Mouse (Mus musculus) layer of hippocampus, adult 18-20 months (tissue): ENCODE results near the gene Zp2. TPM values are rescaled to one million over a fixed set of nuclear protein-coding genes. Genes with fewer than 3 reads are reported as not detected.

ENCODE experiments used
- DNase-seq, 2 experiments: peaks; one replicate each; pipeline ENCODE4 v3.0.0; 2022; ENCODE audit warnings: low spot score in 2 of 2
- long read RNA-seq: library from polyadenylated mRNA; stranded (forward); transcript quantifications from one replicate; pipeline ENCODE4 v2.0.0, GENCODE M21; 2021
- total RNA-seq, 2 experiments: library from RNA; stranded (reverse); gene quantifications; 2 replicates each; pipeline ENCODE4 v1.2.3; 2021

Gene Zp2
- total RNA-seq = under 1 TPM in 1 of 2 experiments, not detected in 1; 0.13 TPM
- long read RNA-seq = 0 reads

DNA sequence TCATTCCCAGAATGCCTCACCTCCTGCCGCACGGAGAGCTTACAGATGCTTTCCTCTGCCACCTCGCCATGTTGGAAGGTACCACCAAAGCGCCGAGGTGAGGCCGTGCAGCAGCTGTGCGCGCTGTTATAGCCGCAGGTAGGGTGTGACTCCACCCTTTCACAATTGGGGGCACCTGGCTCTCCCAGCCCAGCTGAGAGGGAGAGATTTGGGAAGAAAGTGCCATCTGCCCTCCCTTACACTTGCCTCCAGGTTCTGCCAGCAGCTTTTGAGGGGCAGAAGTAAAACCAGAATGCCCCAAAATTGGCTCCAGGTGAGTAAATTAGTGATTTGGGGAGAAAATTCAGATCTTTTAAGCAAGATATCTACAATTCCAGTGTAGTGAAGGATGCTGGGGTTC lies at the start of gene Zp2:
TSS of gene Zp2 (minus strand) at position 101 of the 400 bp plus-strand sequence.
- DNase-seq = no peak

DNA sequence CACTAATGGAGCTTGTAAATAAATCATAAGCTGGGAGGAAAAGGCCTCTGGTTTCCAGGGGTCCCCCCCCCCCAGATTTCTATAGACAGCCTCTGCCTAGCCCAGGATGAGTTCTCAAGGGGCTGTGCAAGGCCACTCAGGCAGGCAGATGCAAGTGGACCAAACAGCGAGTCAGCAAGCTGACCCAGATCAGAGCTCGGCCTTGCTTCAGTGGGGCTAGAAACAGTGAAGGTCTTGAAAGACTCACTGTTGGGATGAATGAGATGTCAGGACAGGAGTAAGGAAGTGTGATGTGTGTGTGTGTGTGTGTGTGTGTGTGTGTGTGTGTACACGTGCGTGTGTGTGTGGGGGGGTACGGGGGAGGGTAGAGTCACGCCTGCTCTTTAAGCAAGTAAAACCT lies 47.7 kb upstream of the Zp2 start:
- no peak for DNase-seq

DNA sequence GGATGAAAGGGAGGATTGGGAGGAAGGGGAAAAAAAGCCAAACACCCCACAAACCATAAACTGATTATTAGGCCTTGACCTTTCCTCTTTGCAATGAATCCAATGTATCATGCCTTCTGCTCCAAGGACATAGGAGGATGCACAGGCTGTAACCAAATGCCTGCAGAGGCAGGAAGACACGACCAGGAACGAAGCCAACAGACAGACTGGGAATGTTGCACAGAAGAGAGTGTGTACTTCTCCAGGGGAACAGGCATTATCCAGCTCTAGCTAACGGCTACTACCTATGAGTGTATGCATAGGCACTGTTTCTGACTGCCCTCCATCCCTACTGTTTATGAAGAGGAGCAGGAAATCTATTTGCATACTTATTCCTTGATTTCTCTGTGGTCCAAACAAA lies 47.1 kb upstream of the Zp2 start:
- peak in 1 of 2 experiments; percentile 54 for DNase-seq

DNA sequence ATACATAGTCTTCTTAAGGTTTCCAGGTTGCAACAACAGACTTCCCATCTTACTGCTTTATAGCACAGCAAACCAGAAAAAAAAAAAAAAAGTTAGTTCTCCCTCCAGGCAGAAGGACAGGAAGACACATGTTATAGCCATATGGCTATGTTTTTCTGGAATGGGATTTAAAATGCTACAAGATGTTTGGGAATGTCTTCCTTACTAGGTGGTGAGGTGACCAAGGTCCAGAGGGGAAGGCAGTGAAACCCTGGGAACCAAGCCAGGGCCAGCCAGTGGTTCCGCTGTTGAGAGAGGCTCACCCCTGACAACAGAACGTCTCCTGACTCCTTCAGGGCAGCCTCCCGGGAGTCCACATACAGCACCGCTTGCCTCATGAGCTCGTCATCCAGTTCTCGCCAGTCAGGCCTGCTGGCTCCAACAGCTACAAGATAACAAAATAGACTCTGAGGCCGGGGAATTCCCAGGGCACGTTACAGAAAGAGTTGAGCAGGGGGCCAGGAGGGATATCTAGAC lies 45.1 kb upstream of the Zp2 start:
- no peak for DNase-seq

DNA sequence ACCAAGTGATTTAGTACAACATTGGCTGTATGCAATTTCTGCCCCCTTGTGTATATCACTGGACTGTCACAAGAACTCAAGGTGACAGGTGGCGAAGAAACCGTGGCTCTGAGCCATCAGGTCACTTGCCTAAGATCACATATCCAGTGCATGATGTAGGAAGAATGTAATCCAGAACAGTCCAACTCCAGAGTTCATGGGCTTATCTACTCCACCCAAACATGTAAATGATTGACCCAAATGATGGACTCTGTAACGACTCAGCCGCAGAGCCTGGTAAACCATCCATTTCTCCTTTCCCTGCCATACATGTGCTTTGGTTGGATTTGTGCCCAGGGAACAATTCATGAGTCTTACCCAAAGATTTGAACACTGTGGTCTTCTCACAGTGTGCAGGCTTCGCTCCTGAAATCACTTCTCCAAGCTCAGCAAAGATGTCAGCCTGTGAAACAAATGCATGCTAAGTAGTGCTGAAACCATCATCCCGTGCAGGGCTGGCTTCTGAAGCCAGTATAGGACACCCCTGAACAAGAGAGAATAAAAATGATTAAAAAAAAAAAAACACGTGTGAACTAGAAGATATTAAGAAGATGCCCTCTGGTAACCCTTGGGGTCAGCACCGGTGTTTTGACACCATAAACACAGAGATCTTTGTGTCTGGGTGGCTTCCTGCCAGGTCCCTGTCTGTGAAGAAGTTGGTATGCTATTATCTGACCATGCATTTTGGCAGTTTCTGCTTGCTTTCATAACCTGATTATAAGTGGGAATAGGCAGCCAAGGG lies 44.5 kb upstream of the Zp2 start:
- DNase-seq = no peak

DNA sequence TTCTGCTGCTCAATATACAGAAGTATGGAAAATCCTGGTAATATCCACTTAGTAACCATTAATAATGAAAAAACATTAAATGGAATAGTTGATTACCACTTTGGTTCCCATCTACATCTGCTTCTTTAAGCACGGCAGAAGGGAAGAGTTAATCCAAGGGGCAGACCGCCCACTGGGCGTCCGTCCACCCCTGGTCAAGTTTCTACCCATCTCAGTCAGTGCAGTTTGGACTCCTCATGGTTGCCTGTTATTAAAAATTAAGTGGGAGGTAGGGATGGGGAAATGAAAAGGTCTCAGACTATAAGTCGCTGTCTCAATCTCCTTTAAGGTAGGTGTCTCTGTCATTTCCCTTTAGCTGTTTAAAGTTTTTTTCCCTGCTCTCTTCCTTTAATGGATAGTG lies 43.9 kb upstream of the Zp2 start:
- DNase-seq = no peak

DNA sequence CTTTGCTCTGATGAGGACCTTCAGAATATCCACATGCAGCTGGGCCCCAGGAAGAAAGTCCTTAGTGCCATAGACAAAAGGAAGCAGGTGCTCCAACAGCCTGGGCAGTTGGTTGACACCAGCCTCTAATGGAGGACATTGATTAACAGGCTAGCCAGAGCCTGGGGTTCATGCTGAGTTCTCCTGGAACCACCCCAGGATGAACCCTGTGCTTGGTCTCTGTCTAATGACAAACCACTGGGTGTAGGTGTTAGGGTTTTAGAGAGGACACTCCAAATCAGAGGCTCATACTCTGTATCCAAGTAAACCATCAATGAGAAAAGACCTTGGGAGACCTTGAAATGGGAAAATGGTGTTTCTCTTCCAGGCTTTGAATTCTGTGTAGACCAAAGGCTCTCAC lies 37.8 kb upstream of the Zp2 start:
- DNase-seq = no peak

DNA sequence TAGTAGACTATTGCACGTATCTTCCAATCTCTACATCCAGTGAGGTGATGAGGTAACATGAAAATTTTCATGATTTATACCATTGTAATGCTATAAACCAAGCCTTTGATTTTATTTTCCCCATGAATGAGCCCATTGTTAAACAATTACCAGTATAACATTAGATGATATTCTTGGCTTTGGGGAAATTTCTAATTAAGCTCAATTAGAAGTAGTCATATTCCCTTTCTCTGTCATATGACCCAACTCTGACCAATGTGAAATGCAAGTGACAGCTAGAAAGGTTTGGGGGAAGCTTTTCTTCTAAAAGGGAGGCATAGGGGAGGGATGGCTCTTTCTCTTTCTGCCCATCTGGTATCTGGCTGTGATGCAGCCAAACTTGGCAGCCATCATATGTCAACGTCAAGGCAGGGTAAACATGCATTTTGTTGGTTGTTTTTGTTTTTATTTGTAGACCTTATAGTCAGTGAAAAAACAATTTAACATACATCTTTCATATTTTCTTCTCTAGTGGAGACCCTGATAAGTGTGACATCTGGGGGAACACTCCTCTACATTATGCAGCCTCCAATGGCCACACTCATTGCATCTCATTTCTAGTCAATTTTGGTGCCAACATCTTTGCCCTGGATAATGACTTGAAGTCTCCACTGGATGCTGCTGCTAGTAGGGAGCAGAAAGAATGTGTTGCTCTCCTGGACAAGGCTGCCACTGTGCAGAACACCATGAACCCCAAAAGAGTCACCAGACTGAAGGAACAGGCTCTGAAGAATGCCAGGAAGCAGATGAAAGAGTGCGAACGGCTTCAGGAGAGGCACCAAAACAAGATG lies 36.5 kb upstream of the Zp2 start:
- no peak for DNase-seq

DNA sequence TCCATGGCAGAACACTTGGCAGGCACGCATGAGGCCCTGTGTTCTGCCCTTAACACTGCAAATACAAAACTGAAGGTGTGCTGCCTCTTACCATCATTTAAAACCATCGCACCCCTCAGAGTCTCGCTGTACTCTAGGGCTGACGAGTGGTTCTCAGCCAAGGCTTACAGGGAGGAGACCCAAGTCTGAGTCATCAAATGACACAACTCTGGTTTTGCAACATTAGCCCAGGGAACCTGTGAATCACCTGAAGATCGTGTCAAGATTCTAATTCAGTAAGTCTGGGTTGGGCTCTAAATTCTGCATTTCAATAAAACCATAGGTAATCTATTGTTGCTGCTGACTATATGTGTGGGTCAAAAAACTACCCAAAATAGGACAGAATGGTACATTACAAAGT lies 35.5 kb upstream of the Zp2 start:
- DNase-seq = no peak

DNA sequence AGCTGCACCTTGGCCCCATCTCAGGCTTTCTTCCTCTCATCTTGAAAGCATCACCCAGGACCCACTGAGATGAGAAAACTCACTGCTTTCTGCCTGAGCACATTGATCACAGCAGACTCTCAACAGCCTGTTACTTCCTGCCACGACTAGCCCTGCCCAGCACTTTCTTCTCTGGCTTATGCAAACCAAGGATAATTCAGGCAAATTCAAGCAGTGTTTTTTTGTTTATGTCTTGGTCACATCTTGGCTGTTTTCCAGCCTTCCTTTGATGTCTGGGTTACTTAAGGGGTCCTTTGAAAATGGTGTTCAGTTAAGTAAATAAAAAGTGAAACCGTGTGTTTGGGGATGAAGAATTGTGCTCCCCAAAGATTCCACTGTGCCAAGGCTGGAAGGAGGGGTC lies 33.8 kb upstream of the Zp2 start:
- no peak for DNase-seq

DNA sequence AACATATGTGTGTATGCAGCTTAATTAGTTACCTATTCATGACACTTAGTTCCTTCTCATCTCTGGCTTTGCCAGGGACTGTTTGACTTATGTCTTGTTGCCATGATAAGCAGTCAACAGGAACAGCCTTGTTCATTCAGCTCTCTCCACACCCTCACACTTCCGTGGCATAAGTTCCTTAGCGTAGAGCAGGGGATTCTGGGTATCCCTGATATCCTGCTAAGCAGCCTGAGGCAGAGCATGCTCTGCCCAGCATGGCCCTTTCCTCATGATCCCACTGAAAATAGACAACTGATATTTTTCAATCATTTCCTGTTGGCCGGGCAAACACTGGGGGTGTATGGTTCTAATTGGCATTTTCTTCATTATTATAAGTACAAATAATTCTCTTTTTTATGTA lies 32.5 kb upstream of the Zp2 start:
- DNase-seq = no peak

DNA sequence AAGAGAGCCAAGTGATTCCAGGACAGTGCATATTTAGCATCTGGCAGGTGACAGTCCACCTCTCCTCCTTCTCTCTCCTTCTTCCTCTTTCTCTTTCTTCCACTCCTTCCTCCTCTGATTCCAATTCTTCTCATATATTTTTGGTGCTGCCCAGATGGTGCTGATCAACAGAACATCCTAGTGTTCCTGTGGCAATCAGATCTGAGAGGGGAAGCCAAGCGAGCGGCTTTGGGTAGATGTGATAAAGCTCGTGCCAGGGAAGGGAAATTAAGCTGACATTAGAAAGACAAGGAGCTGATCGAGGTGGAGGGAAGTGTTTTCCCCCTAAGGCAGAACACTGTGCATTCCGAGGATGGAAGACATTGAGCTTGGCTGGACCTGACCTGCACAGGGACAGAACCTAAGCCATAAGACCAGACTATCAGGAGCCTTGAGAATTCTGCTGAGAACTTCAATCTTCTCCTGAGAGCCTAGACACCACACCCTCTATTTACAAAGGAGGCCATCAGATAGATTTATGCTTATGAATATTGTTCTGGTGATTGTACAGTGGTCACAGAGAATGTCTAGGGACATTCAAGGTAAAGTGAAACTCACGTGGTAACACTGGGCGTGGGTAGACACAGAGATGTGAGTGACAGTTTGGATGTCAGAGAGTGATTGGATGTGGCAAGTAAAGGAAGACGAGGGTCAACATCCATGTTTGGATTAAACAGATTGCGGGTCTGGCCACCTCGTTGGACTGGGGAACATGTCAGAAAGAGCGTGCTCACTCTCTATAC lies 29.8 kb upstream of the Zp2 start:
- peak in 1 of 2 experiments; percentile 56 for DNase-seq

DNA sequence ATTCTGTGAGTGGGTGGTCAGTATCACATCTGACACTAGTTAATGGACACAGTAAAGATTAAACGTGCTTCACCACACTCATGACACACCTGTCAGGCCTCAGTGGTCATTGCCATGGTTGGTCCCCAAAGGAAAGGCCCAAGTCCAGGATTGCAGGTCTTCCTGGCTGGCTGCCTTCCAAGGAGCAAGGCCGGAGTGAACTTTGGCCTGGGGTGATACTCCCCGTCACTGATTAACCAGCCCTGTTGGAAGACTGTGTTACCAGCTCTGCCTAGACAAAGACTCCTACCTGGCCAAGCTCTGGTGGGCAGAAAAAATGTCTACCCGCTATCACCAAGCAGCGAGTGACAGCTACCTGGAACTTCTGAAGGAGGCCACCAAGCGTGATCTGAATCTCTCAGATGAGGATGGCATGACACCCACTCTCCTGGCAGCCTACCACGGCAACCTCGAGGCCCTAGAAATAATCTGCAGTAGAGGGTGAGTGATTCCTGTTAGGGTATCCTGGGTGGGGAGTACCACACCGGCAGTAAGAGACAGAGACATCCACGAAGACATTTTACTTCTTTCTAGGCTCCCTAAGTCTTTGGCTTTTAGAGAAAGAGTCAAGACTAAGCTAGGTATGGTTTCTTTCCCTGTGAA lies 28.6 kb upstream of the Zp2 start, which contains the start of gene Anks4b:
TSS of gene Anks4b (plus strand) at position 256 of the 642 bp plus-strand sequence.
- no peak for DNase-seq

DNA sequence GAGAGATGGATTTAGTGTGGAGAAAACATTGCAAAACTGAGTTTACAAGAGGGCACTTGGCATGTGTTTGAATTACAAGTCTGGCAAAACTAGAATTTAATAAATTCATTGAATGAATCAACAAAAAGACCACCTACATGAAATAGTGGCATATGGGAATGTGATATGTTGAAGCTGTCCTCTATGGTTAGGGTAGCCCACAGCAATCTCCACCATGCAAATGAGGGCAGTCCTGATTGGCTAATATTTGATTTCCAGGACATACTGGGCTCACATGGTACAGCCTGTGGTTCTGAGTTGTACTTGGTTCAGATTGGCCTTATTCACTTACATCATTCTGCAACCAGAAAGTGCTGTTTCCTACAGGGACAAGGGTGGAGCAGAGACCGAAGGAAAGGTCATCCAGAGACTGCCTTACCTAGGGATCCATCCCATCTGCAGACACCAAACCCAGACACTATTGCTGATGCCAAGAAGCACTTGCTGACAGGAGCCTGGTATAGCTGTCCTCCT lies 27.2 kb upstream of the Zp2 start:
- no peak for DNase-seq

DNA sequence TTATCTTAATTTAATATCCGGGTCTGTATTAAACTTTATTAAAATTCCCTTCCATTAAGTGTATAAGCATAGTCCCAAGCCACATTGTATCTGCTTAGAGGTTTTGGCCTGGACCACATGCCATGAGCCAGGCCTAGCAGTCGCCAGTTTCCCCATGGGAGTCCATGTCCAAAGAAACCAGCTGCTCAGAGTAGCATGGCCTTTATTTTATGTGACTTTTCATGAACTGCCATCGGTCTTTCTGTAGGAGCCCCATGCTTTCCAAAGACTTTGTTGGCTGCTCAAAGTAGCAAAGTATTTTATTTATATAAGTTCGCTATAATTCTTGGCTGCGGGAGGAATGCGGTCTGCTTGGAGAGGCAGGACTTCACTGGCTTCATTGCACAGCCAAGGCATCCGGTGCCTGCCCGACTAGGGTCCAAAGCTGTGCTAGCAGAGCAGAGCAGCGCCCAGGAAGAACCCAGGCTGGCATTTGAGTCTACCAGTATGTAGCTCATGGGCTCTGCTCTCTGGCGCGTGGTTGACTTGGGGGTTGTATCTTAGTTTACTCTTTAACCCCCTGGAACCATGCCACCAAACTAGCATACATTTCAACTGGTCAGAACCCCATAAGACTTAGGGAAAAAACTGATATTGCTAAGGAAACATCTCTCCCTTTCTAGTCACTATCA lies 18.6 kb upstream of the Zp2 start:
- DNase-seq = no peak

DNA sequence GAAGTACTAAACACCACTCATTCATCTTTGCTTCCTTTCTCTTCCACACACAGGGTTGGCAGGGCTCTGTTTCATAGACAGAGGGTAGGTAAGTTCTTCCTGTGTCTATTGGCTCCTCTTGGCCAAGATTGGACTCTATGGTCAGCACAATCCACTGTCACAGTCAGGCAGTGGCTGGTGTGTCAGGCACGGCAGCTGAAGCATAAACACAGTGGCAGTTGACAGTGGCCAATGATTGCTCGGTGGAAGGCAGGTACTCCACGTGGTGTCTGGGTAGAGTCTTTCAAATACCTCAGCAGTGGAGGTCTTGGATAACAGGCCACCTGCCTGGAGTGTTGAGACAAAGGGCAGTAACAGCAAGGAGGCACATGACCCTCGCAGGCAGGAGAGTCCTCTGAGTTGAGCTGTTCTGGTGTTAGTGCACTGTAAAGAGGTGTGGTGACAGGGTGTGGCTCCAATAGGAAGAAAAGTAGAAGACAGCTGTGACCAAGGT lies 13.1 kb upstream of the Zp2 start:
- no peak for DNase-seq

DNA sequence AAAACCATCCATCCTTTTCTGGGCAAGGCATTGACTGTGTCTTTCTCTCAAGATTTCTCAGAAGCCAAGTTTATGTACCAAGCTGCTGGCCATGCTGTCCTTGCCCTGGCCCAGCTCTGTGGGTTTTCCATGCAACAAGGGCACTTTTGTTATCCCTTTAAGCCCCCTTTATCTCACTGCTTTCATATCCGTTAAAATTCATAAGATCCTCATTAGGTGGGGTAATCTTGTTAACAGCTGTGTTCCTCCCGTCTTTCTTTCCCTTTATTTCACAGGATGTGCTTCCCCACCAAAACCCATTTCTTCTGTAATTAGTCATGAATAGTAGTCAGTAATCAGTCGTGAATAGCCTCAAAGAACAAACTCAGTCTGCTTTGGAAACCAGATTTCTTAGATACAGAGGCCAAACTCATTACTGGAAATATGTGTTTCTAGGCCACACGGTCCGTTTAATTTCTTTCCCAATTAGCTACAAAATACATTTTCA lies 12.5 kb upstream of the Zp2 start:
- peak in 1 of 2 experiments; percentile 20 for DNase-seq

DNA sequence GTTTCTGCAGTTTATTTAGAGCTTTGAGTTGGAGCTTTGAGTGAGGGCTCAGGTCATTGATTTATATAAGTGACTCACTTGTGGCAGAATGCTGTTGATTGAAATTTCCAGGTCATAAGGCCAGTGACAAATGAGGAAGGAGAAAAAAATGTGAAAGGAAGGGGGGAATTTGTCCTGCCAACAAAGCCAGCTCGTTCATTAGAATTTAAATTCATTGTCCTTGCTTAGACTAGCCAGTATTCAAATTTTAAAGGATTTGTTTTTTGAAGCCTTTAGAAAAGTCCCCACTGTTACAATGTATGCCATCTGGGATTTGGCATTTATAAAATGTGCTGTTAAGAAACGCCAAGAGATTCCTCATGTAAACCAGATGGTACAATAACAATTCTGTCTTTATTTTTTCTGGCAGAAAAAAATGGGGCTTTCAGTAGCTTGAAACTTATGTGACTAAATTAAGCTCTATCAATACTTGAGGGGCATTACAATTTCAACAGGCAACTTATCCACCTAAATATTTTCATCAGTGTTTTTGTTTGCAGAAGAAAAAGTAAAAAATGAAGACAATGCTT lies 11.8 kb upstream of the Zp2 start:
- peak in 1 of 2 experiments; percentile 66 for DNase-seq

DNA sequence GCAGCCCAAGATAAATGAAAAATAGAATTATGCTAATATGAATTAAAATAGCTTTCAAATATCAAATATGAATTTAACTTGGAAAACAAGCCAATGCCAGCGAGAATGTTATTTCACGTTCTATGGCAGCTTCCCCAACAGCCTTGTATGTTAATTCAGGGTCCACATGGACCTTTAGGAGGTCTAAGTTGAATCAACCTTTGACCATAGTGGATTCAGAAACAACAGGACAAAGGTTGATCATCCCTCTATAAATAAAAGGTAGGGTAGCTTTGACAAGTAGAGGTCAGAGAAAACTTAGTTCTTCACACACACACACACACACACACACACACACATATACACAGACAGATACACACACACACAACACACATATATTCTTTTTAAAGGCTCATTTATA lies 5.8 kb upstream of the Zp2 start:
- no peak for DNase-seq
